Mouse (Mus musculus) olfactory bulb, adult 2 months (tissue): ENCODE measurements around the gene F13b.

ENCODE experiments used
- CTCF ChIP-seq: fragments of 200-500 bp; IDR thresholded peaks from 2 replicates; pipeline ENCODE4 v1.5.1; 2012; ENCODE audit warnings: low read depth, mild to moderate bottlenecking, low read length, moderate library complexity; ENCODE audit not compliant: insufficient read depth
- POLR2A ChIP-seq: fragments of 200-500 bp; IDR thresholded peaks from 2 replicates; pipeline ENCODE4 v1.6.1; 2012; ENCODE audit warnings: mild to moderate bottlenecking, low read depth, low read length, moderate library complexity; ENCODE audit not compliant: insufficient read depth

- TF ChIP-seq CTCF (no peak), POLR2A (no peak)
Measured at GRCm38 (mm10) chr1:139495408-139495807, 6.1 kb upstream of the F13b start.
